Mouse (Mus musculus) gonadal fat pad, adult 2 months (tissue): ENCODE results near the gene Ptpn3. TPM values are rescaled to one million over a fixed set of nuclear protein-coding genes. Genes with fewer than 3 reads are reported as not detected.
"Not testable (repeated sequence)": the region's sequence is repeated elsewhere in the genome, so short reads cannot be mapped to it uniquely, and the experiment has no call there.

Experiments used
- DNase-seq: peaks from one replicate; pipeline ENCODE4 v3.0.0-alpha.2; 2012; ENCODE audit warnings: low read depth
- polyA plus RNA-seq: library from polyadenylated mRNA; depleted of rRNA; stranded (reverse); fragments of >200 nt; gene quantifications from 2 replicates; pipeline ENCODE4 v1.2.3, GENCODE M21; 2012

The Ptpn3 gene
- polyA plus RNA-seq, 1 experiment, result 17.4 TPM

DNA sequence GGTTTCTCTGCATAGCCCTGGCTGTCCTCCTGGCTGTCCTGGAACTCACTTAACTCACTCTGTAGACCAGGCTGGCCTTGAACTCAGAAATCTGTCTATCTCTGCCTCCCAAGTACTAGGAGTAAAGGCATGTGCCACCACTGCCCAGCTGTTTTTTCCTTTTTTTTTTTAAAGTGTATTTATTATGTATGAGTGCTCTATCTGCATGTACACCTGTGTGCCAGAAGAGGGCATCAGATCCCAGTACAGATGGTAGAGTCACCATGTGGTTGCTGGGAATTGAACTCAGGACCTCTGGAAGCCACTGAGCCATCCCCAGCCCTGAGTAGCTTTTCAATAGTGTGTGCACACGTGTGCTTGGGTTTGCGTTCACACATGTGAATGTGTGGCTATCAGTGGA, 76.9 kb downstream of the Ptpn3 start:
- DNase-seq, result no peak

GRCm38 (mm10) chr4:57217746-57218145, 83.9 kb downstream of the Ptpn3 start:
- DNase-seq, result no peak

DNA sequence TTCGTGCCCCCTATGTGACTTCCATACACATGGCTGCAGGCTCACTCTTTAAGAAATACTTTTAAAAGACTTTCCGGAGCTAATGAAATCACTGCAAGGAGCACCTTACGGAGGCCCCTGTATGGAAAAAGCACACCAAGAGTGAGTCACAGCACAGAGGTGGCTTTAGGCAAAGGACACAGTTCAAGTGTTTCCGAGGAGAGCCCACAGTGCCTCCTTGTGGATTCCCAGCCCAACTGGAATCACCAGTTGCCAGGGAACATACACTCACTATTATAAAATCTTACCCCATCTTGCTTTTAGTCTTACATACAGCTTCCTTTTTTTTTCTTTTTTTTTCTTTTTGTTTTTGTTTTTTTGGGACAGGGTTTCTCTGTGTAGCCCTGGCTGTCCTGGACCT, 85.1 kb downstream of the Ptpn3 start:
- DNase-seq, result no peak

- DNase-seq, result no peak
These were observed 86.8 kb downstream of the Ptpn3 start for GRCm38 (mm10) chr4:57214852-57215251.

- no peak for DNase-seq
These were observed 87.5 kb downstream of the Ptpn3 start for GRCm38 (mm10) chr4:57214114-57214513.

DNA sequence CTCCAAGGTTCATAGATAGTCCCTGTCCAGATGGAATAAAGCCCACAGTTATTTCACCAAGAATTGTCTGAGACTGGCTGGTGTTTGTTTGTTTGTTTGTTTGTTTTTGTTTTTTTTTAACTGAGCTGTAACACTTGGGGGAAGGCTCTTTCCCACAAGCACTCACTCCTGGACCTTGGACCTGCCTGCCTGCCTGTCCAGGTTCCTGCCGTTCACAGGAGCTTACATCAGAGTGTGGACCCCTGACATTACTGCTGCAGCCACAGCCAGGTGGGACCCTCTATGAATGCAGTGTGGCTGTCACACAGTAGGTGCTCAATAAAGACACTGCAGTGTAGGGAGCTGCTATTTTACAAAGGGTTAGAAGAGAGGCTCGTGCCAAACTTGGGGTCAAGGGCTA, 89.9 kb downstream of the Ptpn3 start:
- DNase-seq, result no peak

DNA sequence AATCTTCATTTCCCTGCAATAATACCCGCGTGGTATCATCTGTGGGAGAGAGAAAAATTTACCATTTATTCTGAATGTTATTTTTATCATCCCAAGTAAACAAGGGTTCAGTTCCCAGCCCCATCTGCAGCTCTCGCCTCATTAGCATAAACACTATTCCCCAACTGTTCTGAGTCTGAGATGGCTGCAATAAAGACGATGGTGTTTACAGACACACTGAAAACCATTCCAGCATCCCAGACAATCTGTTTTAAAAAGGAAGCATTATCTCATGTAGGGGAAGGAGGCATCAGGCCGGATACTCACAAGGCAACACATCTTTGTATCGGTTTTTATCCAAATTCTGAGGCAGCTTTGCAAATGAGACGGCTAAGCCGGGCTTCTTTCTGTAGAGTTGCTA, 95.7 kb downstream of the Ptpn3 start:
- no peak for DNase-seq

DNA sequence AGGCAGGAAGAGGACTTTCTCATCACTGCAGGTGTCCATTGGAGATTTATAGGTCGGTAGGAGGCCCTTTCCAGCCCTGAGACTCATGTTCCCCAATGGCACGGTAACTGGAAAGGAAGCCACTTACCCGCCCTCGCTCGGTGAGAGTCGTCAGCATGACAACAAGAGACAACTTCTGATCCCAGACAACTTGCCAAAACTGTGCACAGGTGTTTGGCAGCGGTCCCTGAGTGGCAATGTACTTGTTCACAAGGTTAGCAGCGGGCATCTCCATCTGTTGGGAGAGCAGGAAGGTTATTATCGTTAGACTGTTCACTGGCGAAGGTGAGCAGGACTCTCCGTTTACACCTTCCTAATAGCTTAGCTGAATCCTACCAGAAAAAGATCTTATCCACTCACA, 96.9 kb downstream of the Ptpn3 start:
- DNase-seq, result no peak

- DNase-seq, result no peak
These were observed 98.8 kb downstream of the Ptpn3 start for GRCm38 (mm10) chr4:57202660-57203361.

- DNase-seq, result no peak
These were observed 99.5 kb downstream of the Ptpn3 start for GRCm38 (mm10) chr4:57202132-57202531.

GRCm38 (mm10) chr4:57200661-57201060, 101.0 kb downstream of the Ptpn3 start:
- no peak for DNase-seq

DNA sequence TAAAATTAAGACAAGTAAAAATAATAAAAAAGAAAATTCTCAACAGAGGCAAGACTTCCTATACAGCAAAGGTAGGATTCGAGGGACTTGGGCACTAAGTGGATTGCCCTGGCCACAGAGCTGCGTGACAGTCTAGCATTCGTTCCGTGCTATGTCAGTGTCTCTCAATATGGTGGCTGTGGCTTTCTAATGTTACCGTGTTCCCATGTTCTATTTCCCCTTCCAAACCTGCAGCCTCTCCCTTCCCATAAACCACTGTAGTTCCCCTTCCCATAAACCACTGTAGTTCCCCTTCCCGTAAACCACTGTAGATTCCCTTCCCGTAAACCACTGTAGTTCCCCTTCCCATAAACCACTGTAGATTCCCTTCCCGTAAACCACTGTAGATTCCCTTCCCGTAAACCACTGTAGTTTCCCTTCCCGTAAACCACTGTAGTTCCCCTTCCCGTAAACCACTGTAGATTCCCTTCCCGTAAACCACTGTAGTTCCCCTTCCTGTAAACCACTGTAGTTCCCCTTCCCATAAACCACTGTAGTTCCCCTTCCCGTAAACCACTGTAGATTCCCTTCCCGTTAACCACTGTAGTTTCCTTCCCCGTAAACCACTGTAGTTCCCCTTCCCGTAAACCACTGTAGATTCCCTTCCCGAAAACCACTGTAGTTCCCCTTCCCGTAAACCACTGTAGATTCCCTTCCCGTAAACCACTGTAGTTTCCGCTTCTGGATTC, 102.8 kb downstream of the Ptpn3 start:
- not testable (repeated sequence) for DNase-seq

DNA sequence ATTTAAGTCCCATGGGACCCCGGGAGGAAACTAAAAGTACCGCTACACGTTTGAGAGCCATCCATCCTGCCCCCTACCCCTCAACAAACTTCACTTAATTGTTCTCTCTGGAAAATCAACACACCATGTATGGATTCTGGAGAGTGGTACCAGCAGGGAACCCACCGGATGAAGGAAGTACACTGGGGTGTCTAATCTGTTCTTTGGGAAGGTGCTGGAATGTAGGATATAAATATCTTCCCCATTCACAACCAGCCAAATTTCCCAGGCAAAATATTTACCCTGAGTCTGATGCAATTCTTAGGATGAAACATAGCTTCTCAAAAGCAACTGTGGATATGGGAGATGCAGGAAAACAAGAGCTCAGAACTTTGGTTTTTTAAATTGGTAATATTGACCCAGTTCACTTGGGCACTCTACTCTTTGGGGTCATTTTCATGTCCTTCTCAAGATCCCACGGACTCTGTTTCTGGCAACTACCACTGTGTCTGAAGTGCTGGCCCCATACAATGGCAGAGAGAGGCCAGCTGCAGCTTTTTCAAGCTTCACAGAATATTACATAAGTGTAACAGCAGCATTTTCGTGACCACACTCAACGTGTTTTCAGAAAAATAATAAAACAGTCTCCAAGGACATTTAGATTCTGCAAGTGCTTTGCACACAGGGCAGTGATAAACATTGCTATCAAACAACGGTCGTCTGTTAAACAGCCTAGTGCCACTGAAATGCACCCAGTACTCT, 109.9 kb downstream of the Ptpn3 start:
- no peak for DNase-seq

- DNase-seq, result no peak
These were observed 111.8 kb downstream of the Ptpn3 start for GRCm38 (mm10) chr4:57189881-57190280.

DNA sequence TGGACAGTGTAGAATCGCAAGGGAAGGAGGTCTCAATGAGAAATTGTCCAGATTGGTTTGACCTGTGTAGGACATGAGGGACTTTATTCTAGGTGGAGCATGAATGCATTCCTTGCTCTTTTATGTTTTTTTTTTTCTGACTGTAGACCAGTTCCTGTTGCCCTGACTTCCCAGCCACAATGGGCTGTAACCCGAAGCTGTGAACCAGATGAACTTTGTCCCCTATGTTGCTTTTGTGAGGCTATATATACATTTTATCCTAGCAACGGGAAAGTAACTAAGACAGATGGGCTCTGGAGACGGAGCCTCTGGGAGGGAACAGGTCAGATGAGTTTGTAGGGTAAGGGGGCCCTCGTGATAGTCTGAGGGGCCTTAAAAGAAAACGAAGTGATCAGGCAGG, 115.6 kb downstream of the Ptpn3 start:
- DNase-seq, result no peak

- no peak for DNase-seq
These were observed 116.2 kb downstream of the Ptpn3 start for GRCm38 (mm10) chr4:57185462-57185861.

DNA sequence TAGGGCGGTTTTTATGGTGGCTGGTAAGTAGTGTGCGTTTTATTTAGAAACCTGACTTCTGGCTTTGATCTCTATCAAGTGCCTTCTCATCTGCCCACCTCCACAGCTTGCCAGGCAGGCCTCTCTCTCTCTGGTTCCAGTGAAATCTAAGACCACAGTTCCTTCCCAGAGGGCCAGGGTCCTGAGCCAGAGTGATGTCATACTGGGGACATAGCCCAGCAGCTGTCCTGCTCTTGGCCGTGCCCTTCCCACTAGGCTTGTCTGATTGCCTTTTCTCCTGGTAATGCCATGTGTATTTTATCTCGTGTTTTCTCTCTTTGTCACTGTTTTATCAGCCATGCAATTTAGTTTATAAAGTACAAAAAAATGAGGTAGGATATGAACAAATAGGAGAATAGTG, 118.1 kb downstream of the Ptpn3 start:
- DNase-seq, result no peak

- no peak for DNase-seq
These were observed 120.1 kb downstream of the Ptpn3 start for GRCm38 (mm10) chr4:57181538-57181937.

GRCm38 (mm10) chr4:57178881-57179280, 122.8 kb downstream of the Ptpn3 start:
- no peak for DNase-seq

GRCm38 (mm10) chr4:57175329-57175728, 126.3 kb downstream of the Ptpn3 start:
- no peak for DNase-seq

- no peak for DNase-seq
These were observed 128.8 kb downstream of the Ptpn3 start for GRCm38 (mm10) chr4:57172861-57173260.

- DNase-seq, result no peak
These were observed 129.8 kb downstream of the Ptpn3 start for GRCm38 (mm10) chr4:57171817-57172216.

DNA sequence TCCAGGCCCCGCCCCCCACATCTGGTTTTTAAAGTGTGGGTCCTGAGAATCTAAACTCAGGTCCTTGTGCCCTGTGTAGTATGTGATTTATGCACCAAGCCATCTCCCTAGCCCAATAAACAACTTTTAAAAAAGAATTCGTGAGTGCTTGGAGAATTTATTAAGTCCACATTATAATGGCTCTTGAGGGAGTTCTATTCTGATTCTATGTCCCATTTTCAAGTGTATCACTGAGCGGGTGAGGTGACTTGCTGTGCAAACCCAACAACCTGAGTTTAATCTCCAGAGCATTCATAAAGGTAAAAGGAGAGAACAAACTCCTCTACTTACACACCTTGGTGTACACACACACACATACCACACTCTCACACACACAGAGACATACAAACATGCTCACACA, 133.0 kb downstream of the Ptpn3 start:
- no peak for DNase-seq
